Mouse (Mus musculus) forebrain, embryonic 12.5 days (tissue): Measurements from ENCODE around the gene Pnpla7. TPM values are rescaled to one million over a fixed set of nuclear protein-coding genes. Genes with fewer than 3 reads are reported as not detected.
A peak's percentile ranks its signal among the peaks of the same experiment; 100 is the strongest.

Experiments used
- ATAC-seq: fragments of 200-750 bp; cut with Nextera tagmentation; 2 replicates; pipeline ENCODE4 v1.8.0; 2017; ENCODE audit warnings: moderate TSS enrichment; ENCODE audit not compliant: low FRiP score
- H3K27ac ChIP-seq: fragments of 300-500 bp; sonication (generic); 2 replicates; pipeline ENCODE4 v1.5.1; 2016; ENCODE audit warnings: mild to moderate bottlenecking
- H3K27me3 ChIP-seq: fragments of 300-500 bp; sonication (generic); 2 replicates; pipeline ENCODE4 v1.6.1; 2016; ENCODE audit warnings: mild to moderate bottlenecking
- H3K36me3 ChIP-seq: fragments of 300-500 bp; sonication (generic); replicated peaks from 2 replicates; pipeline ENCODE4 v1.6.1; 2016; ENCODE audit warnings: mild to moderate bottlenecking
- H3K4me1 ChIP-seq: fragments of 300-500 bp; sonication (generic); 2 replicates; pipeline ENCODE4 v1.6.1; 2016
- H3K4me2 ChIP-seq: fragments of 300-500 bp; sonication (generic); 2 replicates; pipeline ENCODE4 v1.6.1; 2016; ENCODE audit warnings: mild to moderate bottlenecking, moderate library complexity
- H3K4me3 ChIP-seq: fragments of 300-500 bp; sonication (generic); replicated peaks from 2 replicates; pipeline ENCODE4 v1.5.1; 2016; ENCODE audit warnings: mild to moderate bottlenecking
- H3K9ac ChIP-seq: fragments of 300-500 bp; sonication (generic); 2 replicates; pipeline ENCODE4 v1.6.1; 2016; ENCODE audit warnings: mild to moderate bottlenecking
- H3K9me3 ChIP-seq: fragments of 300-500 bp; sonication (generic); 2 replicates; pipeline ENCODE4 v1.6.1; 2016
- WGBS: fragments of 180-500 bp; shearing (Covaris S2); methylation state at CpG from one replicate; pipeline ENCODE4 v1.1.7; 2016; 5-methylcytosine and 5-hydroxymethylcytosine counted together
- polyA plus RNA-seq: library from polyadenylated mRNA; unstranded; fragments of >200 nt; fragmentation: Nextera tagmentation; extraction: Ambion mirVana; gene quantifications from 2 replicates; pipeline ENCODE4 v1.2.1, GENCODE M21; 2016

The Pnpla7 gene
- polyA plus RNA-seq, 1 experiment from 2014 or later = 4.4 TPM

GRCm38 (mm10) chr2:25055409-25056155, 79.7 kb downstream of the Pnpla7 start:
- H3K27me3 ChIP-seq = no peaks in the 10 kb centered on the region
- H3K27ac ChIP-seq = no peak overlapping the region
- peak overlapping the region; percentile 91 for H3K4me2 ChIP-seq
- no peak for ATAC-seq
- H3K9ac ChIP-seq = peak overlapping the region; percentile 82
- peaks cover 20% of the 10 kb centered on the region for H3K4me1 ChIP-seq
- peak overlapping the region; percentile 85 for H3K4me3 ChIP-seq
- 90% methylated on average over 21 of the region's 21 CpGs for WGBS
- peaks cover 36% of the 10 kb centered on the region for H3K36me3 ChIP-seq
- H3K9me3 ChIP-seq = no peaks in the 10 kb centered on the region

GRCm38 (mm10) chr2:25058926-25059325, 83.1 kb downstream of the Pnpla7 start:
- Histone ChIP-seq H3K4me2 (no peak overlapping the region), H3K4me1 (peaks cover 19% of the 10 kb centered on the region), H3K36me3 (peaks cover 61% of the 10 kb centered on the region), H3K4me3 (no peak overlapping the region), H3K27me3 (no peaks in the 10 kb centered on the region), H3K9me3 (no peaks in the 10 kb centered on the region), H3K9ac (0 out of 2 replicates have a peak overlapping the region, but pooled peaks have one; percentile 8), H3K27ac (no peak overlapping the region)
- ATAC-seq = no peak
- 91% methylated on average over 7 of the region's 7 CpGs for WGBS

GRCm38 (mm10) chr2:25063523-25063922, 87.7 kb downstream of the Pnpla7 start:
- WGBS = 89% methylated on average over 5 of the region's 5 CpGs
- Histone ChIP-seq H3K36me3 (peaks cover 45% of the 10 kb centered on the region), H3K4me3 (no peak overlapping the region)

GRCm38 (mm10) chr2:25064285-25064684, 88.5 kb downstream of the Pnpla7 start:
- 90% methylated on average over 1 of the region's 1 CpGs for WGBS
- Histone ChIP-seq H3K9me3 (no peaks in the 10 kb centered on the region), H3K9ac (no peak overlapping the region), H3K4me2 (no peak overlapping the region), H3K27ac (no peak overlapping the region), H3K4me3 (no peak overlapping the region), H3K36me3 (peaks cover 38% of the 10 kb centered on the region), H3K4me1 (no peaks in the 10 kb centered on the region), H3K27me3 (no peaks in the 10 kb centered on the region)
- ATAC-seq = no peak

More at GRCm38 (mm10) chr2:25063523-25063922, 87.7 kb downstream of the Pnpla7 start:
- Histone ChIP-seq H3K27ac (no peak overlapping the region), H3K4me2 (no peak overlapping the region), H3K9me3 (no peaks in the 10 kb centered on the region), H3K27me3 (no peaks in the 10 kb centered on the region), H3K4me1 (no peaks in the 10 kb centered on the region), H3K9ac (no peak overlapping the region)
- ATAC-seq = no peak

- Histone ChIP-seq H3K36me3 (peaks cover 25% of the 10 kb centered on the region), H3K4me1 (no peaks in the 10 kb centered on the region), H3K4me2 (no peak overlapping the region), H3K4me3 (no peak overlapping the region), H3K27me3 (no peaks in the 10 kb centered on the region), H3K9ac (no peak overlapping the region), H3K27ac (no peak overlapping the region), H3K9me3 (no peaks in the 10 kb centered on the region)
- no peak for ATAC-seq
Observed at GRCm38 (mm10) chr2:25065537-25065936, 89.7 kb downstream of the Pnpla7 start.

- no peak for ATAC-seq
- Histone ChIP-seq H3K4me3 (no peak overlapping the region), H3K27me3 (no peaks in the 10 kb centered on the region), H3K4me2 (no peak overlapping the region), H3K9ac (no peak overlapping the region), H3K4me1 (no peaks in the 10 kb centered on the region), H3K36me3 (peaks cover 17% of the 10 kb centered on the region), H3K27ac (no peak overlapping the region), H3K9me3 (no peaks in the 10 kb centered on the region)
- WGBS = 76% methylated on average over 4 of the region's 4 CpGs
Observed at GRCm38 (mm10) chr2:25066552-25066951, 90.7 kb downstream of the Pnpla7 start.

- Histone ChIP-seq H3K4me1 (no peaks in the 10 kb centered on the region), H3K27ac (no peak overlapping the region), H3K36me3 (no peaks in the 10 kb centered on the region), H3K9ac (no peak overlapping the region), H3K9me3 (no peaks in the 10 kb centered on the region), H3K4me2 (no peak overlapping the region), H3K27me3 (no peaks in the 10 kb centered on the region), H3K4me3 (no peak overlapping the region)
- ATAC-seq = no peak
- 83% methylated on average over 4 of the region's 4 CpGs for WGBS
Observed at GRCm38 (mm10) chr2:25069537-25069936, 93.7 kb downstream of the Pnpla7 start.

GRCm38 (mm10) chr2:25072398-25072797, 96.6 kb downstream of the Pnpla7 start:
- 90% methylated on average over 4 of the region's 4 CpGs for WGBS
- Histone ChIP-seq H3K27me3 (no peaks in the 10 kb centered on the region), H3K4me3 (no peak overlapping the region), H3K9ac (no peak overlapping the region), H3K4me2 (no peak overlapping the region), H3K27ac (no peak overlapping the region), H3K9me3 (no peaks in the 10 kb centered on the region), H3K36me3 (no peaks in the 10 kb centered on the region), H3K4me1 (no peaks in the 10 kb centered on the region)
- ATAC-seq = no peak

GRCm38 (mm10) chr2:25075506-25075905, 99.7 kb downstream of the Pnpla7 start:
- Histone ChIP-seq H3K9me3 (no peaks in the 10 kb centered on the region), H3K4me3 (no peak overlapping the region), H3K4me1 (no peaks in the 10 kb centered on the region), H3K4me2 (no peak overlapping the region), H3K9ac (no peak overlapping the region), H3K27ac (no peak overlapping the region), H3K27me3 (no peaks in the 10 kb centered on the region), H3K36me3 (no peaks in the 10 kb centered on the region)
- WGBS = 73% methylated on average over 4 of the region's 4 CpGs
- ATAC-seq = no peak

GRCm38 (mm10) chr2:25078967-25079366, 103.1 kb downstream of the Pnpla7 start:
- Histone ChIP-seq H3K36me3 (no peaks in the 10 kb centered on the region), H3K4me3 (no peak overlapping the region), H3K9ac (no peak overlapping the region), H3K4me1 (no peaks in the 10 kb centered on the region), H3K4me2 (no peak overlapping the region), H3K27ac (no peak overlapping the region), H3K27me3 (no peaks in the 10 kb centered on the region), H3K9me3 (no peaks in the 10 kb centered on the region)
- WGBS = 61% methylated on average over 1 of the region's 1 CpGs
- ATAC-seq = no peak

GRCm38 (mm10) chr2:25080076-25080475, 104.2 kb downstream of the Pnpla7 start, which contains the start of gene Entpd8:
Entpd8 (plus strand) TSS chr2:25080304.
- no peak within 1 kb of the TSS for H3K4me2 ChIP-seq
- no peaks in the 10 kb centered on the region for H3K36me3 ChIP-seq
- H3K27ac ChIP-seq = no peak within 1 kb of the TSS
- no peaks in the 10 kb centered on the region for H3K27me3 ChIP-seq
- H3K9ac ChIP-seq = no peak within 1 kb of the TSS
- H3K4me1 ChIP-seq = no peaks in the 10 kb centered on the region
- no peaks in the 10 kb centered on the region for H3K9me3 ChIP-seq
- H3K4me3 ChIP-seq = no peak within 1 kb of the TSS
- WGBS = 76% methylated on average over 5 of the region's 5 CpGs
- ATAC-seq = no peak

- Histone ChIP-seq H3K27ac (no peak overlapping the region), H3K9ac (no peak overlapping the region), H3K4me2 (no peak overlapping the region), H3K36me3 (no peaks in the 10 kb centered on the region), H3K9me3 (no peaks in the 10 kb centered on the region), H3K27me3 (no peaks in the 10 kb centered on the region), H3K4me1 (no peaks in the 10 kb centered on the region), H3K4me3 (no peak overlapping the region)
- ATAC-seq = no peak
- 83% methylated on average over 4 of the region's 4 CpGs for WGBS
Observed at GRCm38 (mm10) chr2:25083697-25084096, 107.9 kb downstream of the Pnpla7 start.

GRCm38 (mm10) chr2:25085571-25085970, 109.7 kb downstream of the Pnpla7 start:
- Histone ChIP-seq H3K4me3 (no peak overlapping the region), H3K27ac (no peak overlapping the region), H3K4me1 (no peaks in the 10 kb centered on the region), H3K27me3 (peaks cover 2% of the 10 kb centered on the region; the same call in 1 of the 2 replicates), H3K9ac (no peak overlapping the region), H3K36me3 (no peaks in the 10 kb centered on the region), H3K4me2 (no peak overlapping the region), H3K9me3 (no peaks in the 10 kb centered on the region)
- no peak for ATAC-seq
- WGBS = 95% methylated on average over 5 of the region's 5 CpGs
